Mouse (Mus musculus): Measurements from ENCODE around the gene Hist1h1a. TPM values are rescaled to one million over a fixed set of nuclear protein-coding genes. Genes with fewer than 3 reads are reported as not detected.
"Not testable (repeated sequence)": the region's sequence is repeated elsewhere in the genome, so short reads cannot be mapped to it uniquely, and the experiment has no call there.

The Hist1h1a gene
- polyA plus RNA-seq, 1 experiment from 2014 or later = 0.79 TPM

DNA sequence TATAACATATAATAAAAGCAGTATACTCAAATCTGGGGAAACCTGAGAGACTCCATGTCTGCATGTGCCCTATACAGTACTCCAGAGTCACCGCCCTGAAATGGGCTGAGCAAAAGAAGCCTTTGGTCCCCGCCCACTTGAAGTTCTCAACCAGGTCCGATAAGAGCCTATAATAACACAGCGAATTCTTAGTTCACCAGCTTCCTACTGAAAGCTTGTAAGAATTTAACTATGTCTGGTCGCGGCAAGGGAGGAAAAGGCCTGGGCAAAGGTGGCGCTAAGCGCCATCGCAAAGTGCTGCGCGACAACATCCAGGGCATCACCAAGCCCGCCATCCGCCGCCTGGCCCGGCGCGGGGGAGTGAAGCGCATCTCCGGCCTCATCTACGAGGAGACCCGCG, 6.7 kb upstream of the Hist1h1a start, which contains the start of gene Hist1h4b:
TSS of gene Hist1h4b (plus strand) at position 224 of the 400 bp plus-strand sequence.
- Histone ChIP-seq H3K9me3 (replicated peaks; ENCODE audit: control insufficient read depth, low read length) (no peaks in the 10 kb centered on the region), H3K27ac (ENCODE audit: low read length) (peak within 1 kb of the TSS; percentile 88), H3K4me3 (ENCODE audit: low read length) (peak within 1 kb of the TSS; percentile 51), H3K4me1 (ENCODE audit: control insufficient read depth, insufficient read depth, low read length) (peaks cover 14% of the 10 kb centered on the region), H3K27me3 (ENCODE audit: control insufficient read depth, insufficient read depth, low read length) (no peaks in the 10 kb centered on the region), H3K4me2 (ENCODE audit: low read depth, low read length) (peak within 1 kb of the TSS; percentile 67), H3K9ac (ENCODE audit: low read length) (peak within 1 kb of the TSS; percentile 46), H3K36me3 (ENCODE audit: control insufficient read depth, insufficient read depth) (no peaks in the 10 kb centered on the region)
- under 1% methylated on average over 17 of the region's 22 CpGs for WGBS
- ATAC-seq (replicated peaks; ENCODE audit: extremely low read depth, insufficient read depth, low FRiP score) = peak; percentile 58

DNA sequence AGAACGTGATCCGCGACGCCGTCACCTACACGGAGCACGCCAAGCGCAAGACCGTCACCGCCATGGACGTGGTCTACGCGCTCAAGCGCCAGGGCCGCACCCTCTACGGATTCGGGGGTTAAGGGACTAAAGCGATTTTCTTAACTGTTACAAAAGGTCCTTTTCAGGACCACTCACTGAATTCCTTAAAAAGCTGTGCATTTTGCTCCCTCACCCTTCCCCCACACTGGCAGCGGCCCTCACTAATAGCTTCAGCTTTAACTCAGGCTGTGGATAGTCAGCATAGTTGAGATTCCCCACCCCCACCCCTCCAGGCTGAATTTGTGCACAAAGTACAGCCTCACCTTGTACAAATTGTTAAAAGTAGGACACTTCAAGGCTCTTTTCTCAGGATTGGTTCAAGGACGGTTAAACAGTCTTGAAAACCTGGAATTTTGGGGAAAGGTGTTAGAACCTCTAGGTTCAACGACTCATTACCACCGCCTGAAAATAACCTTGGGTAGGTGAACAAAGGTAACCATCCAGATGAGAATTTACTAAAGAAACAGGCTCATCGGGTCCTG, 6.2 kb upstream of the Hist1h1a start:
- Histone ChIP-seq H3K27ac (ENCODE audit: low read length) (peak overlapping the region; percentile 88), H3K27me3 (ENCODE audit: control insufficient read depth, insufficient read depth, low read length) (no peaks in the 10 kb centered on the region), H3K4me3 (ENCODE audit: low read length) (peak overlapping the region; percentile 51), H3K4me1 (ENCODE audit: control insufficient read depth, insufficient read depth, low read length) (peaks cover 14% of the 10 kb centered on the region), H3K36me3 (ENCODE audit: control insufficient read depth, insufficient read depth) (no peaks in the 10 kb centered on the region), H3K9ac (ENCODE audit: low read length) (peak overlapping the region; percentile 46), H3K9me3 (replicated peaks; ENCODE audit: control insufficient read depth, low read length) (no peaks in the 10 kb centered on the region), H3K4me2 (ENCODE audit: low read depth, low read length) (peak overlapping the region; percentile 67)
- WGBS = 3% methylated on average over 12 of the region's 23 CpGs
- ATAC-seq (replicated peaks; ENCODE audit: extremely low read depth, insufficient read depth, low FRiP score) = no peak

DNA sequence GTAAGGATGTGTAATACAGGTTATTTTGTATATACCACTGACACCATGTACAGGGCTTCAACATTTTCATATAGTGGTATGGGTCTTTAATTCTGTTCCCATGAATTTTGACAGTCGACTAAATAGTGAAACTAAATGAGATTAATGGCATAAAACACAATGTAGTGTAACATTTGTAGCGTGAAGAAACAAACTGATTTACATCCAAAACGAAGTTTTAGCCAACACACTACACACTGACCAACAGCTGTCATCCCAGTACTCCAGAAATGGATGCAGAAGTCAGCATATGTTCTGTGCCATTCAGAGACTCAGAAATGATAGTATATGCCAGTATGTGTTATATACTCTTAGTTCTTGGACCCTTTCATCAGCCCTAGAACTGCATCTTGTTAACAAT, 5.5 kb upstream of the Hist1h1a start:
- Histone ChIP-seq H3K4me2 (ENCODE audit: low read depth, low read length) (no peak overlapping the region), H3K9ac (ENCODE audit: low read length) (no peak overlapping the region), H3K4me3 (ENCODE audit: low read length) (no peak overlapping the region), H3K27ac (ENCODE audit: low read length) (0 out of 2 replicates have a peak overlapping the region, but pooled peaks have one; percentile 5), H3K4me1 (ENCODE audit: control insufficient read depth, insufficient read depth, low read length) (peaks cover 14% of the 10 kb centered on the region), H3K27me3 (ENCODE audit: control insufficient read depth, insufficient read depth, low read length) (no peaks in the 10 kb centered on the region), H3K9me3 (replicated peaks; ENCODE audit: control insufficient read depth, low read length) (no peaks in the 10 kb centered on the region), H3K36me3 (ENCODE audit: control insufficient read depth, insufficient read depth) (no peaks in the 10 kb centered on the region)
- 54% methylated on average over 3 of the region's 3 CpGs for WGBS
- no peak for ATAC-seq (replicated peaks; ENCODE audit: extremely low read depth, insufficient read depth, low FRiP score)

DNA sequence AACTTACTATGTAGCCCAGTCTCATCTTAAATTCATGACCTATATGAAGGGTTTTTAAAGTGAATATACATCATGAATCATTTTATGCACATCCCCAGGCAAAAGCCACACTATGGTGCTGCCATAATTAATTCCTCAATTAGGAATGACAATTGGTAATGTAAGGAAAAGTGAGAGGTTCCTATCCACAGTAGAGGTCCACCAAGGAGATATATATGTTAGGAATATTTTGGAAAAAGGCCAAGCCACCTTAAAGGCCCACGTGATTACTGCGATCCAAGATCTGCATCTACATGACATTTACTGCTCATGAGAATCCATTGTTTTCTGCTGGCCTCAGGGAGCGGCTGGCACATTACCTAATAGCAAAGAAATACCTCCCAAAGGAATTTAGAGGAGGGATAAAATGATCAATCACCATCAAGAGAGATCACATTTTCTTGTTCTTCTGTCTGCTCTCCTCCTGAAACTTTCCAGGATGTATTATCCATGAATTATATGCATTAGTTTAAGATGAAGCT, 4.2 kb upstream of the Hist1h1a start:
- no peak overlapping the region for H3K27ac ChIP-seq (ENCODE audit: low read length)
- ATAC-seq (replicated peaks; ENCODE audit: extremely low read depth, insufficient read depth, low FRiP score) = no peak

DNA sequence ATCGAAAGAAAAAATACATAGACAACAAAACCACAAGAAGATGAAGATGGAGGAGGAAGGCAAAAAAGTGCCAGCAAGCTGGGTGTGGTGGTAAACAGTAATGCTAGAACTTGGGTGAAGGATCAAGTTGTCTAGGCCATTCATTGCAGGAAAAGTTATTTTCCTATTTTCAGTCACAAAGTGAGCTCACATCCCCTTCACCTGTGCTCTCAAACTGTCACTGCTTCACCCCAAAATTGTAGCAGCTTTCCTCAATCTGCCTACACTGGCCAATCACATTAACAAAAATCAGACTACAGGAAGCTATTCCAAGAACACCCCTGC, 3.6 kb upstream of the Hist1h1a start:
- Histone ChIP-seq H3K9me3 (replicated peaks; ENCODE audit: control insufficient read depth, low read length) (no peaks in the 10 kb centered on the region), H3K4me3 (ENCODE audit: low read length) (peak overlapping the region; percentile 76), H3K27me3 (ENCODE audit: control insufficient read depth, insufficient read depth, low read length) (no peaks in the 10 kb centered on the region), H3K36me3 (ENCODE audit: control insufficient read depth, insufficient read depth) (no peaks in the 10 kb centered on the region), H3K4me2 (ENCODE audit: low read depth, low read length) (peak overlapping the region; percentile 89), H3K9ac (ENCODE audit: low read length) (peak overlapping the region; percentile 75), H3K27ac (ENCODE audit: low read length) (peak overlapping the region; percentile 87), H3K4me1 (ENCODE audit: control insufficient read depth, insufficient read depth, low read length) (peaks cover 22% of the 10 kb centered on the region)
- no peak for ATAC-seq (replicated peaks; ENCODE audit: extremely low read depth, insufficient read depth, low FRiP score)
- WGBS = 56% methylated on average over 1 of the region's 1 CpGs

More for the DNA sequence above, 4.2 kb upstream of the Hist1h1a start:
- Histone ChIP-seq H3K4me1 (ENCODE audit: control insufficient read depth, insufficient read depth, low read length) (peaks cover 20% of the 10 kb centered on the region), H3K27me3 (ENCODE audit: control insufficient read depth, insufficient read depth, low read length) (no peaks in the 10 kb centered on the region), H3K4me3 (ENCODE audit: low read length) (no peak overlapping the region), H3K9ac (ENCODE audit: low read length) (no peak overlapping the region), H3K4me2 (ENCODE audit: low read depth, low read length) (no peak overlapping the region), H3K36me3 (ENCODE audit: control insufficient read depth, insufficient read depth) (no peaks in the 10 kb centered on the region), H3K9me3 (replicated peaks; ENCODE audit: control insufficient read depth, low read length) (no peaks in the 10 kb centered on the region)
- WGBS = 81% methylated on average over 3 of the region's 3 CpGs

DNA sequence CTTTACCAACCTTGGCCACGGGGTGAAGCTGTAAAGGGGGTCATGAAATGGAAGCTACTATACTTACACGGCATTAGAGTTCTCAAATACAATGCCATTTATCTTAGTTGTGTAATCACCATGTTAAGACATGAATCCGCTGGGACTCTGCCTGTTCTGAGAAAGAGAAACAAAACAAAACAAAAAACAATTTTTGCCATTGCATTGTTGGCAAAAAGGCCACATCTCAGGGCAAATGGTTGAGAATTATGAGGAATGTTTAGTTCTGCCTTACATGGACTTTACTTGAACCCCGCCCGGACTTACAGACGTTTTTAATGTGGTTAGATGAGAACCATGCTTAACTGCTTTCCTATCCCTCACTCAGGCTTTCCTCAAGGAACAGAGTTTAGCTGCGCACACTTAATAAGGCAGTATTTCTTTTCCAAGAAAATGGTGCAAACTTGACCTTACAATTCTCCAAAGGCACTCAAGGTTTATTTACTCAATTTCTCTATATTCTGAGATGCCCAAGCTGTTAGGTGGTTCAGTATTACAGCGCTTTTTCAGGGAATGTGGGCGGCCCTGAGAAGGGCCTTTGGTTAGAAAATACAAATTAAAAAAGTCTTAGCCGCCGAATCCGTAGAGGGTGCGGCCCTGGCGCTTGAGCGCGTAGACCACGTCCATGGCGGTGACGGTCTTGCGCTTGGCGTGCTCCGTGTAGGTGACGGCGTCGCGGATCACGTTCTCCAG, 3.1 kb upstream of the Hist1h1a start:
- peaks cover 22% of the 10 kb centered on the region for H3K4me1 ChIP-seq (ENCODE audit: control insufficient read depth, insufficient read depth, low read length)
- no peaks in the 10 kb centered on the region for H3K36me3 ChIP-seq (ENCODE audit: control insufficient read depth, insufficient read depth)
- H3K4me2 ChIP-seq (ENCODE audit: low read depth, low read length) = peak overlapping the region; percentile 89
- peak overlapping the region; percentile 75 for H3K9ac ChIP-seq (ENCODE audit: low read length)
- H3K27me3 ChIP-seq (ENCODE audit: control insufficient read depth, insufficient read depth, low read length) = no peaks in the 10 kb centered on the region
- no peak for ATAC-seq (replicated peaks; ENCODE audit: extremely low read depth, insufficient read depth, low FRiP score)
- 2% methylated on average over 19 of the region's 27 CpGs for WGBS
- H3K4me3 ChIP-seq (ENCODE audit: low read length) = peak overlapping the region; percentile 76
- H3K9me3 ChIP-seq (replicated peaks; ENCODE audit: control insufficient read depth, low read length) = no peaks in the 10 kb centered on the region
- peak overlapping the region; percentile 87 for H3K27ac ChIP-seq (ENCODE audit: low read length)

DNA sequence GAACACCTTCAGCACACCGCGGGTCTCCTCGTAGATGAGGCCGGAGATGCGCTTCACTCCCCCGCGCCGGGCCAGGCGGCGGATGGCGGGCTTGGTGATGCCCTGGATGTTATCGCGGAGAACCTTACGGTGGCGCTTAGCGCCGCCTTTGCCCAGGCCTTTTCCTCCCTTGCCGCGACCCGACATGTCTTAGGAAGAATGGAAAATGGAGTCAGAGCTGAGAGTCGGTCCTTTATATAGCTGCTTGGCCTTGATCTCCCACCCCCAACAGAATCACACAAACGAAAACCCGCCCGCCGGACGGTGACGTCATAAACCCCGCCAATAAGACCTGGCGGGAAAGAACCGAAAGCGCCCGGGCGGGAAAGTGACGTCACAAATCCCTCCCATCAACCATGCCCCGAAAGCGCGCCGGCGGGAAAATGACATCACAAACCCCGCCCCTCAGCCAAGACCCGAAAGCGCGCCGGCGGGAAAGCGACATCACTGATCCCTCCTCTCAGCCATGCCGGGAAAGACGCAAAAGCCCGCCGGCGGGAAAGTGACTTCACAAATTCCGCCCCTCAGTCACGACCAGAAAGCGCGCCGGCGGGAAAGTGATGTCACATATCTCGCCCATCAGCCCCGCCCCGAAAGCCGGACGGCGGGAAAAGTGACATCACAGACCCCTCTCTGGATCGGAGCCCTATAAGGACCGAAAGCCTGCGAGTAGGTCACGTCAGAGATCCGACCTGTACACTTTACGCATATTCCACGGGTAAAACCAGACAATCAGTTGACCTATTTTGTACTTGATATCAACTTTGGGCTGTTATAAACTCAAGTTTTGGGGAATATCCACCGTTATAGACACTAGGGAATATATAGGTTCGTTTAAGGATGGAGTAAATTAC, 2.2 kb upstream of the Hist1h1a start, which contains the start of gene Hist1h4a:
TSS of gene Hist1h4a (minus strand) at position 259 of the 893 bp plus-strand sequence.
- ATAC-seq (replicated peaks; ENCODE audit: extremely low read depth, insufficient read depth, low FRiP score) = peak; percentile 77
- H3K9ac ChIP-seq (ENCODE audit: low read length) = peak within 1 kb of the TSS; percentile 76
- peak within 1 kb of the TSS; percentile 96 for H3K27ac ChIP-seq (ENCODE audit: low read length)
- H3K4me2 ChIP-seq (ENCODE audit: low read depth, low read length) = peak within 1 kb of the TSS; percentile 89
- under 1% methylated on average over 65 of the region's 72 CpGs for WGBS
- H3K4me3 ChIP-seq (ENCODE audit: low read length) = peak within 1 kb of the TSS; percentile 76
- H3K36me3 ChIP-seq (ENCODE audit: control insufficient read depth, insufficient read depth) = no peaks in the 10 kb centered on the region
- no peaks in the 10 kb centered on the region for H3K9me3 ChIP-seq (replicated peaks; ENCODE audit: control insufficient read depth, low read length)
- peaks cover 22% of the 10 kb centered on the region for H3K4me1 ChIP-seq (ENCODE audit: control insufficient read depth, insufficient read depth, low read length)
- H3K27me3 ChIP-seq (ENCODE audit: control insufficient read depth, insufficient read depth, low read length) = no peaks in the 10 kb centered on the region

DNA sequence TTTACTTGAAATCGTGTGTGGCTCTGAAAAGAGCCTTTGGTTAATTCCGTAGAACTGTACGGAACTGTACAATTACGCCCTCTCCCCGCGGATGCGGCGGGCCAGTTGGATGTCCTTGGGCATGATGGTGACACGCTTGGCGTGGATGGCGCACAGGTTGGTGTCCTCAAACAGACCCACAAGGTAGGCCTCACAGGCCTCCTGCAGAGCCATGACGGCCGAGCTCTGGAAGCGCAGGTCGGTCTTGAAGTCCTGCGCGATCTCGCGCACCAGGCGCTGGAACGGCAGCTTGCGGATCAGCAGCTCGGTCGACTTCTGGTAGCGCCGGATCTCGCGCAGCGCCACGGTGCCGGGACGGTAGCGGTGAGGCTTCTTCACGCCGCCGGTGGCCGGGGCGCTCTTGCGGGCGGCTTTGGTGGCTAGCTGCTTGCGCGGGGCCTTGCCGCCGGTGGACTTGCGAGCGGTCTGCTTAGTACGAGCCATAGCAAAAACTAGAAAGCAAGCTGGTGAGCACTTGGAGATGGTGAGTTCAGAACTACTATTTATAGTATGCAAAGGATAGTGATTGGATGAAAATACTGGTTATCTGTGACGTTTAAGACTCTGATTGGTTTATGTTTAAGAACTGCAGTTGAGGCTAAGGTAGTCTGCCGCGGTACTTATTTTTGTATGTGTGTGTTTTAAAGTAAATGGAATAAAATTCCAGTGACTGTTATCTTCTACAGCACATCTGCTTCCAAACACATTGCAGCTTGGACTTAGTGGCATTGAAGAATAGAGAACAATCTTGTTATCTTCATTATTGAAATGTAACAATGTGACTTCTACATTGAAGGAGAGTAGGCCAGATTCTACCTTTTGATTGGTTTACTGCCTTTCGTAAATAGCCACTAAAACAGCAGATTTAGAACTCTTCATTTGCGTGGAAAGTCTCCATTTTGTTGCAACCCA, 1.3 kb upstream of the Hist1h1a start, which contains the start of gene Hist1h3a:
TSS of gene Hist1h3a (minus strand) at position 516 of the 951 bp plus-strand sequence.
- Histone ChIP-seq H3K9ac (ENCODE audit: low read length) (peak within 1 kb of the TSS; percentile 86), H3K27ac (ENCODE audit: low read length) (peak within 1 kb of the TSS; percentile 96), H3K4me1 (ENCODE audit: control insufficient read depth, insufficient read depth, low read length) (peaks cover 22% of the 10 kb centered on the region), H3K4me2 (ENCODE audit: low read depth, low read length) (peak within 1 kb of the TSS; percentile 89), H3K4me3 (ENCODE audit: low read length) (peak within 1 kb of the TSS; percentile 76)
- peak; percentile 50 for ATAC-seq (replicated peaks; ENCODE audit: extremely low read depth, insufficient read depth, low FRiP score)
- not testable (repeated sequence) for H3K9me3 ChIP-seq (replicated peaks; ENCODE audit: control insufficient read depth, low read length); H3K36me3 ChIP-seq (ENCODE audit: control insufficient read depth, insufficient read depth); H3K27me3 ChIP-seq (ENCODE audit: control insufficient read depth, insufficient read depth, low read length)
- under 1% methylated on average over 24 of the region's 52 CpGs for WGBS

Measured in heart, embryonic 16.5 days (tissue).